Mouse (Mus musculus) forebrain, embryonic 11.5 days (tissue): ENCODE results near the gene Cmip. TPM values are rescaled to one million over a fixed set of nuclear protein-coding genes. Genes with fewer than 3 reads are reported as not detected.

ENCODE experiments used
- ATAC-seq: fragments of 200-750 bp; cut with Nextera tagmentation; replicated peaks from 2 replicates; pipeline ENCODE4 v1.8.0; 2017; ENCODE audit warnings: moderate TSS enrichment; ENCODE audit not compliant: low FRiP score
- DNase-seq: peaks from one replicate; pipeline ENCODE4 v3.0.0-alpha.2; 2017; ENCODE audit warnings: low spot score
- H3K27ac ChIP-seq: fragments of 300-500 bp; sonication (generic); 2 replicates; pipeline ENCODE4 v1.5.1; 2014; ENCODE audit warnings: low read depth, low read length
- H3K27me3 ChIP-seq: fragments of 300-500 bp; sonication (generic); 2 replicates; pipeline ENCODE4 v1.6.1; 2014; ENCODE audit warnings: mild to moderate bottlenecking, low read length, mixed read lengths; ENCODE audit not compliant: control insufficient read depth, insufficient read depth
- H3K36me3 ChIP-seq: fragments of 300-500 bp; sonication (generic); 2 replicates; pipeline ENCODE4 v1.6.1; 2014; ENCODE audit warnings: mild to moderate bottlenecking, low read length, moderate library complexity, mixed read lengths; ENCODE audit not compliant: control insufficient read depth, insufficient read depth
- H3K4me1 ChIP-seq: fragments of 300-500 bp; sonication (generic); replicated peaks from 2 replicates; pipeline ENCODE4 v1.6.1; 2014; ENCODE audit warnings: low read length, mixed read lengths; ENCODE audit not compliant: control insufficient read depth, insufficient read depth
- H3K4me2 ChIP-seq: fragments of 300-500 bp; sonication (generic); 2 replicates; pipeline ENCODE4 v1.6.1; 2014; ENCODE audit warnings: low read depth, mild to moderate bottlenecking, low read length, moderate library complexity, mixed read lengths; ENCODE audit not compliant: severe bottlenecking
- H3K4me3 ChIP-seq: fragments of 300-500 bp; sonication (generic); 2 replicates; pipeline ENCODE4 v1.5.1; 2014; ENCODE audit warnings: low read depth, low read length
- H3K9ac ChIP-seq: fragments of 300-500 bp; sonication (generic); 2 replicates; pipeline ENCODE4 v1.6.1; 2014; ENCODE audit warnings: low read length
- H3K9me3 ChIP-seq: fragments of 300-500 bp; sonication (generic); 2 replicates; pipeline ENCODE4 v1.6.1; 2016; ENCODE audit warnings: low read length, mixed read lengths; ENCODE audit not compliant: control insufficient read depth
- WGBS: fragments of 180-500 bp; shearing (Covaris S2); extraction: QIAGEN DNeasy Blood & Tissue Kit; methylation state at CpG from one replicate; pipeline ENCODE4 v1.1.7; 2014; 5-methylcytosine and 5-hydroxymethylcytosine counted together
- polyA plus RNA-seq: library from polyadenylated mRNA; unstranded; fragments of >200 nt; fragmentation: Nextera tagmentation; extraction: Ambion mirVana; gene quantifications from 2 replicates; pipeline ENCODE4 v1.2.1, GENCODE M21; 2014

The Cmip gene
- polyA plus RNA-seq, 1 experiment from 2014 or later, result 30.5 TPM

GRCm38 (mm10) chr8:117318911-117319826, 62.3 kb downstream of the Cmip start:
- ATAC-seq, result no peak
- Histone ChIP-seq H3K4me2 (no peak overlapping the region), H3K27me3 (no peaks in the 10 kb centered on the region), H3K9me3 (no peaks in the 10 kb centered on the region), H3K4me1 (peaks cover 8% of the 10 kb centered on the region), H3K36me3 (no peaks in the 10 kb centered on the region), H3K4me3 (no peak overlapping the region), H3K27ac (no peak overlapping the region; the same call in 1 of the 2 replicates), H3K9ac (no peak overlapping the region)
- DNase-seq, result no peak
- WGBS, result 94% methylated on average over 26 of the region's 26 CpGs

DNA sequence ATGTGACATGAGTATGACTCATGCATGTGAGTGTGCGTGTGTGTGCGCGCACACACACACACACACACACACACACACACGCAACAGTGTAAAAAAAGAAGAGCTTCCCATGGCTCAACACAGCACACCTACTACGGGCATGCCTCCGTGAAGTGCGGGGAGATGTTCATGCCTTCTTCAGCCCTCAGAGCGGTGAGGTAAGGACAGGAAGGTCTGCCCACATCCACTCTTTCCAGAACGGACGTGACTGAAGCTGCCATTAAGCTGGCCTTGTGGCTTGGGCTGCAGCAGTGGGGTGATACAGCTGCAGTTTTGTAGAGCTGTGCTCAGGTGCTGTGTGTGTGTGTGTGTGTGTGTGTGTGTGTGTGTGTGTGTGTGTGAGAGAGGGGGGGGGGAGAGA, 63.8 kb downstream of the Cmip start:
- peaks cover 2% of the 10 kb centered on the region; the same call in 1 of the 2 replicates for H3K4me1 ChIP-seq
- H3K27me3 ChIP-seq, result no peaks in the 10 kb centered on the region
- H3K36me3 ChIP-seq, result no peaks in the 10 kb centered on the region
- H3K4me2 ChIP-seq, result no peak overlapping the region
- DNase-seq (no peak), ATAC-seq (no peak)
- WGBS, result 94% methylated on average over 10 of the region's 10 CpGs
- no peak overlapping the region for H3K9ac ChIP-seq
- H3K27ac ChIP-seq, result no peak overlapping the region
- H3K9me3 ChIP-seq, result no peaks in the 10 kb centered on the region
- H3K4me3 ChIP-seq, result no peak overlapping the region

GRCm38 (mm10) chr8:117321232-117321631, 64.4 kb downstream of the Cmip start:
- H3K27ac ChIP-seq, result 0 out of 2 replicates have a peak overlapping the region, but pooled peaks have one; percentile 18
- H3K4me2 ChIP-seq, result no peak overlapping the region
- ATAC-seq (no peak), DNase-seq (no peak)
- 89% methylated on average over 15 of the region's 15 CpGs for WGBS
- H3K4me3 ChIP-seq, result no peak overlapping the region
- H3K9ac ChIP-seq, result no peak overlapping the region
- H3K9me3 ChIP-seq, result no peaks in the 10 kb centered on the region
- no peaks in the 10 kb centered on the region for H3K27me3 ChIP-seq
- H3K36me3 ChIP-seq, result no peaks in the 10 kb centered on the region
- H3K4me1 ChIP-seq, result peaks cover 2% of the 10 kb centered on the region; the same call in 1 of the 2 replicates

GRCm38 (mm10) chr8:117322021-117322420, 65.2 kb downstream of the Cmip start:
- Histone ChIP-seq H3K27me3 (no peaks in the 10 kb centered on the region), H3K27ac (no peak overlapping the region; the same call in 1 of the 2 replicates), H3K9ac (no peak overlapping the region), H3K4me3 (no peak overlapping the region), H3K4me2 (no peak overlapping the region), H3K36me3 (no peaks in the 10 kb centered on the region), H3K9me3 (no peaks in the 10 kb centered on the region), H3K4me1 (peaks cover 3% of the 10 kb centered on the region; the same call in 1 of the 2 replicates)
- WGBS, result 44% methylated on average over 6 of the region's 6 CpGs
- DNase-seq, result no peak
- ATAC-seq, result peak; percentile 66

DNA sequence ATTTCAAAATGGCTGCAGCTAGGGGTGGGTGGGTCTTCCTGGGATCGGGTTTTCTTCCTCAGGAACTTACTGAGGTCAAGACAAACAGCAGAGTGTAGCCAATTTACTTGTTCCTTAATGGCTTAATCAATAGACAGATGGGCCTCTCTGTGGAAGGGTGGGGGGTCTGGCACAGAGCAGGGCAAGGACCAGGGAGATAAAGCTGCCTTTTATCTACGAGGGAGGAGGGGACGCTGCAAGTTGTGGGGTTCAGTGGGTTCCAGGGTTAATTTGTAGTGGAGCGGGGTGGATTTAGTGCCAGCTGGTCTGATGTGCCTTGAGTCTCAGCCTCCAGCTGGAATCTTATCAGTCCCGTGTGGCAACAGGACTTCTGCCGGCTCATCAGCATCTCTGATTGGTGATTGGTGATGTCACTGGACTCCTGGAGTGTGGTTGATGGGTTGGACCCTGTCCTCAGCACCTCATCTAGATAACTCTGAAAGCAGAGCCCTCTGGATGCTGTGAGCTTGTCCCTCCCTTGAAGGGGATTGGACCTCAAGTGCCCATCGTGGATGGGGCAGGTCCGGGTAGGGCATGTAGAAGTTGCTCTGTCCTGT, 65.9 kb downstream of the Cmip start:
- no peaks in the 10 kb centered on the region for H3K36me3 ChIP-seq
- WGBS, result 75% methylated on average over 8 of the region's 8 CpGs
- H3K4me1 ChIP-seq, result peaks cover 8% of the 10 kb centered on the region; the same call in 1 of the 2 replicates
- ATAC-seq, result no peak
- H3K27me3 ChIP-seq, result no peaks in the 10 kb centered on the region
- H3K9me3 ChIP-seq, result no peaks in the 10 kb centered on the region
- no peak for DNase-seq
- H3K4me3 ChIP-seq, result no peak overlapping the region
- H3K4me2 ChIP-seq, result no peak overlapping the region
- H3K27ac ChIP-seq, result no peak overlapping the region; the same call in 1 of the 2 replicates
- no peak overlapping the region for H3K9ac ChIP-seq

- Histone ChIP-seq H3K27ac (no peak overlapping the region), H3K4me2 (no peak overlapping the region), H3K36me3 (no peaks in the 10 kb centered on the region), H3K9me3 (no peaks in the 10 kb centered on the region), H3K27me3 (no peaks in the 10 kb centered on the region), H3K9ac (no peak overlapping the region), H3K4me3 (no peak overlapping the region), H3K4me1 (peaks cover 8% of the 10 kb centered on the region; the same call in 1 of the 2 replicates)
- 95% methylated on average over 9 of the region's 9 CpGs for WGBS
- DNase-seq, result no peak
- ATAC-seq, result no peak
These were observed 68.0 kb downstream of the Cmip start for GRCm38 (mm10) chr8:117324821-117325220.

DNA sequence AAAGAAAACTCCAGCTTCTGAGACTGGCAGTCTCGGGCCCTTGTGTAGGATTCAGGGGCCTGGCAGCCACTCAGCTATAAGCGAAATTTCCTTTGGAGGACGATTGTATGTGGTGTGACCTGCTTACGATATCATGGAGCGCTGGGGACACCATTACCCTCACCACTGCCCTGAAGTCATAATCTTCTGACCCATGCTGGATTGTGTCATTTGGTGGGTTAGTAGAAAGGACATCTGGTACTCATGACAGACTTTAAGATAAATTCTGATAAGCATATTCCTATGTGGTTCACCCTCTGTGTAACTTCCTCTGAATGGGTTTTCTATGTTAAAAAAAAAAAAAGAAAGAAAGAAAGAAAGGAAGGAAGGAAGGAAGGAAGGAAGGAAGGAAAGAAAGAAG, 69.9 kb downstream of the Cmip start:
- Histone ChIP-seq H3K4me2 (no peak overlapping the region), H3K27me3 (no peaks in the 10 kb centered on the region), H3K9ac (no peak overlapping the region), H3K36me3 (no peaks in the 10 kb centered on the region), H3K9me3 (no peaks in the 10 kb centered on the region), H3K27ac (no peak overlapping the region), H3K4me1 (peaks cover 8% of the 10 kb centered on the region; the same call in 1 of the 2 replicates), H3K4me3 (no peak overlapping the region)
- no peak for ATAC-seq
- 91% methylated on average over 5 of the region's 5 CpGs for WGBS
- no peak for DNase-seq

DNA sequence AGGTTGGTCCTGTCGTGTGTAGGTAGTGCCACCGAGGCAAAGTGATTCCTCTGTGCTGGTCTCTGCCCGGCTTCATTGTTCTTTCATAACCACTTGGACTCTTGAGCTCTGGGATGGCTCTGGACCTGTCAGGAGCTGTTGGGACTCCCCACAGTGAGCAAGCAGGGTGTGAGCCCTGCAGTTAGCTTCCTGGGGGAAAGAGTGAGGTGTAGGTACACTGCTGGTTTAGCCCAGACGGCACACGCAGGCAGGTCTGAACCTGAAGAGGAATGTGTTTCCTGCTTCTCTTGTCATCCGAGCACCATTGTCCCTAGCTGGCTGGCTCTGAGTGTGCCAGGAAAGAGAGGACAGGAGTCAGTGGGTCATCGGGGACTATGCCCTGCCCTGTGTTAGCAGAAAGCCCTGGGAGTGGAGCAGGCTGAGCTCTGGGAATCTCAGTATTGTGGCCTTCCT, 70.5 kb downstream of the Cmip start:
- Histone ChIP-seq H3K9me3 (no peaks in the 10 kb centered on the region), H3K9ac (no peak overlapping the region), H3K4me3 (no peak overlapping the region), H3K27ac (no peak overlapping the region), H3K27me3 (no peaks in the 10 kb centered on the region), H3K36me3 (no peaks in the 10 kb centered on the region), H3K4me2 (no peak overlapping the region), H3K4me1 (peaks cover 6% of the 10 kb centered on the region; the same call in 1 of the 2 replicates)
- no peak for ATAC-seq
- DNase-seq, result no peak
- 52% methylated on average over 7 of the region's 7 CpGs for WGBS
